Mouse (Mus musculus) T-helper 1 cell (primary cell): ENCODE measurements at regions not wholly inside any gene's neighbourhood (a gene's known extent, or its start where the extent isn't known, plus 50 kb on each side); places are given as distances from the start of the nearest gene placed in this dataset.

ENCODE experiments used
- in situ Hi-C: fragments of 300-600 bp; cut with MboI, MseI; formaldehyde crosslinking; loops from one replicate; pipeline ENCODE4 v1.15.1; 2025; ENCODE audit warnings: high pct_unique_total_duplicates

DNA sequence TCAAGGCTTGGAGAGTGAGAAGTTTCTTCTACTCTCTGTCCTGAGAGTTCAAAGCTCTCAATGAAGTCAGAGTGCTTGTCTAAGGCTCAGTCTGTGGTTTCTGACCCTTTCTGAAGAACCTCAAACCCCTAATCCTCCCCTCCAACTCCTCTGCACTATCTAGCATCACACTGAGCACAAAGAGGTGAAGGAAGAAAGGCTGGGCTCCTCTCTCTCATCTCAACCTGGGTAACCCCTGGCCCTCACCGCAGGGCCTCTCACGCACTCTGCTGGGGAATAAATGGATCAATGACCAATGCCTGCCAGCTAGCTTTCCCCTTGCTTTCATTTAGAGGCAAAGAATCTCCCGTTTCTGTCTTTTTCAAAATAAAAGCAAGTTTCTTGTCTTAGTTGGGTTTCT lies 150.8 kb downstream of the Dad1 start:
- in situ Hi-C loops, result no loop called here

GRCm38 (mm10) chr14:54101775-54102174 lies 152.1 kb downstream of the Dad1 start:
- in situ Hi-C loops, result no loop called here

DNA sequence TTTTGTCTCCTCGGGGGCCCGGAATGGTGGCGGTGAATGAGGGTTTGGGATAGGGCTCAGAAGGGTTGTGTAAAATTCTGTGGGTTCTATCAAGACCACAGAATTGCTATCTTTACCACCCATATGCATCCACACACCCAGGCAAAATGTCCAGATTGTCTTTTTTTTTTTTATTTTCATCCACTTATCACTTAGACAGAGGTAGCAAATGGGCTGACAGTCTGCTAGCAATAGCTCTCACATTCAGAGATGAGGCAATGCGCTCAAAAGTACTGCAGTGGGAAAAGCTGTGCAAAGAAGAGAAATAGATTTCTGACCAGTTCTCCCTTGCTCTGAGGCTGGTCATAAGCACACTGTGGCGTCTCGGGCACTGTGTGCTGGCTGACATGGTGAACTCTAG lies 154.5 kb downstream of the Dad1 start:
- in situ Hi-C loops, result no loop called here

DNA sequence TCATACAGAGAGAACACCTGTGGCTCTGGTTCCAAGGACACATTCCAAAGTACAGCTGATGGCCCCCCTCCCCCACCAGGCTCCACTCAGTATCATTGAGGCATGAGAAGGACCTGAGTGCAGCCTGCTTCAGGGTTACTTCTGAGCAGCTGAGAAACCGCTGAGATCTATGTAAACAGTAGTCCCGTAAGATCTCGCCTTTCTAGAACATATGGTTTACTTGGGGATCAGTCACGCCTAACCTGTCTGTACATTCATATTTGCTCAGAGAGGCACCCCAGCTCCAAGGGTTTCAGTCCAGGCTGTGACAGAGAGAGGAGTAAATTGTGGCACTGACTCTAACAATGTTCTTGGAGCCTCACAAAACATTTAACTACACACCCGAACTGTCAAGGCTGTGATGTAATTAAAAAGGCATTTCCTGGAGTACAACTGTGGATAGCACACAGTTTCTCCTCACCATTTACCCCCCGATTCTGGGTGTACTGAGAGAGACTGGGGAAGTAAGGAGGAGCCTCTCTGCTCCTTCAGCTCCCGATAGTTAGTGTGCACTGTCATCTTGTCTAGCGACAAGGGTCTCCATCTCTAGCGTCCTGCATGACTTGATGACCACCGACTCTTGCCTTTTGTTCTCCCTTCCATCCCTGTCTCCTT lies 155.7 kb downstream of the Dad1 start:
- in situ Hi-C loops, result no loop called here

DNA sequence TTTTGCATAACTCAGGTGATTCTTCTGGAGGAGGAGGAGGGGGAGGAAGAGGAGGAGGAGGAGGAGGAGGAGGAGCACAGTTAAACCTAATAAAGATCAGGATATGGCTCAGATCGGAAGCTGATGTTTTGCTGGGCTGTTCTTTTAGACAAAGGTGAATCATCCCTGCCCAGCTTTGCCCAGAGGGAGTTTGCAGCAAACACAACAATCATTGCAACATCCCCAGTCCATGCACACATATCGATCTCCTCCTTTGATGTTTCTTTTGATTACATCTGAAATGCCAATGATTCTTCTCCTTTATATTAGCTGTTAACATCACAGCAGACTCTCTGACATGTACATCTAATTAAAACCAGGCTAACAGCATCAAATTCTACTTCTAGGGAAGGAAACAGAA lies 156.9 kb downstream of the Dad1 start:
- in situ Hi-C loops, result no loop called here

- in situ Hi-C loops, result no loop called here
Observed at GRCm38 (mm10) chr14:54092444-54092843, 161.5 kb downstream of the Dad1 start.

- in situ Hi-C loops, result no loop called here
Observed at GRCm38 (mm10) chr14:54086660-54087059, 167.2 kb downstream of the Dad1 start.

DNA sequence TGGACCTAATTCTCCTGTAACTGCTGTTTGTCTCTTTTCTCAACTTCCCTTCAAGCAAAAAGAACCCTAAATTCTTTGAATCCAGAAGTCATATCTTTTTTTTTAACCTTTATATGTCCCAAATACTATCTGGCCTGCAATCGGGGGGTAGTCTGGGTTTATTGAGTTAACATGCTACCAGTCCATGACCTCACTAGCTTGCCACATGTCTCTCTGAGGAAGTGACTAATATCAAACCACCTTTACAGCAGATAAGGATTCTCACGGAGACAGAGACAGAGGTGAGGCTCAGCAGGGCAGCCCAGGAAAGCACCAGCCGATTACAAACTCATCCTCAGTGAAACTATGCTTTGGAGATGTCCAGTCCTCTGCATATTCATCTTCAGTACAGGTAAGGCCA lies 179.2 kb downstream of the Dad1 start:
- in situ Hi-C loops, result no loop called here

GRCm38 (mm10) chr14:54072283-54072912 lies 181.5 kb downstream of the Dad1 start:
- in situ Hi-C loops, result no loop called here

- in situ Hi-C loops, result no loop called here
Observed at GRCm38 (mm10) chr14:54070240-54070639, 183.7 kb downstream of the Dad1 start.

DNA sequence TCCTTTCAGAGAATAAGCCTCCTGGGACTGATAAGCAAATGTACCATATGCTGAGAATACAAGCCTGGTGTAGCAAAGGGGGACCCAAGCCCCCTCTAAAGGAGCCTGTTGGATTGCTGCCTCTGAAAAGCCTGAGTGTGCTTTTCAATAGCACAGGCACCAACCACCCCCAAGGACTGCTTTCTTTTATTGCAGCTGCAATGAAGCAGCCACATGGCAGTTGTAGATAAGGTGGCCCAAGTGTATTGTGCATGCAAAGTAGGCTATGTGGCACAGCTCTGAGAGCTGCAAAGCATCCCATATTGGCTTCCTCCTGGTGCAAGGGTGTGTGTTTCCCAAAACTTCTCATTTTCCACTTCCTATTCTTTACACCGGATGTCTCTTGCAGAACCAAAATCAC lies 185.2 kb downstream of the Dad1 start:
- in situ Hi-C loops, result no loop called here

- in situ Hi-C loops, result no loop called here
Observed at GRCm38 (mm10) chr14:54065466-54065865, 188.4 kb downstream of the Dad1 start.

DNA sequence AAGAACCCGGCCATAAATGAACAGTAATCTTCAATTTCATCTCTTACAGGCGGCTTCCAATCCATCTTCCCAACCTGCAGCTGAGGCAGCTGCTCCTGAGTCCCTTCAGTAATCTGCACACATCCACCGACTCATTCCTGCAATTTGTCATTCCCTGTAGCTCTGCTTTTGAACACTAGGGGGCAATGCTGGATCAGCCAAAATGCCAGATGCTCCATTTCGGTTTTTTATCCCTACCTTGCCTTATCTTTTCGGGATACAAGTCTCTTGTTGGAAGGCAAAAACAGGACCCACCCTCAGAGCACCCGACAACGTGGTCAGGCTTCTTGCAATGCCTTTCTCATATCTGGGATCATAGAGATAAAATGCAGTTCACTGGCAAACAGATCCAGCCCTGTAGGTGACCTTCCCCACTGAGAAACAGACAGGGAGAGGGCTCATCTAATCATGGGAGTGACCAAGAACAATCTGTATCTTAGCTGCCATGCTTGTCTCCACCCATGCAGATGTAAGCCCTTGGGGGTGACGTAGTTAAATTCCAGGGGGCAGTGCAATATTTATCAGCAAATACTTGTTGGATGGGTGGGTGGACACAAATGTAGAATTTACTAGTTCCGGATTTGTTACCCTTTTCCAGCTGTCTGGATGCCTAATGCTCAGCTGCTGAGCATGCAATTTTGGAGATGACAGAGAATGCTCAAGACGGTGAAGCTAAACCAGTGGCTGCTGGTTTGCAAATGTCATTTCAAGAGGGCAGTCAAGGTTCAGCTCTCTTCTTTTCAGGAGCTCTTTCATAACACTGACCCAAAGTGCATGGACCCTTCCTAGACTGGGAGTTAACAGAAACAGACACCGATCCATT lies 189.1 kb downstream of the Dad1 start:
- in situ Hi-C loops, result no loop called here

GRCm38 (mm10) chr14:54061570-54061969 lies 192.3 kb downstream of the Dad1 start:
- in situ Hi-C loops, result no loop called here

DNA sequence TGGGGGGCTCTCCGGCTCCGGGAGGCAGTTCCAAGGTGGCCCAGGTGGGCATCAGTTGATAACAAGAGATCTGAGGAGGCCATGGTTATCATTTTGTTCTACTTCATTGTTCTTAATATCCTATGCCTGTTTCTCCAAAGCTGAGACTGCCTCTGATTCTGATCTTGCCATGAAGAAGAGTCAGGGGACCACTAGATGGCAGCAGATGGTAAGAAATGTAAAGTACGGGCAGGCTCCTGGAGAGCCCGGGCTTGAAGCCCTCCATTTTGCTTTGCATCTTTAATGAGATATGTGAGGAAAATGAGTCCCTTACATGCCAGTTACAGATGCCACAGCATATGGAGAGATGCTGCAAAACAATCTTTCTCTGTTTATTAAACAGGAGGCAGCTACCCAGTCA lies 194.1 kb downstream of the Dad1 start:
- in situ Hi-C loops, result loop anchor here (10.0 kb wide), 1 partner anchor 95 kb away; no protein-coding TSS in a partner anchor

DNA sequence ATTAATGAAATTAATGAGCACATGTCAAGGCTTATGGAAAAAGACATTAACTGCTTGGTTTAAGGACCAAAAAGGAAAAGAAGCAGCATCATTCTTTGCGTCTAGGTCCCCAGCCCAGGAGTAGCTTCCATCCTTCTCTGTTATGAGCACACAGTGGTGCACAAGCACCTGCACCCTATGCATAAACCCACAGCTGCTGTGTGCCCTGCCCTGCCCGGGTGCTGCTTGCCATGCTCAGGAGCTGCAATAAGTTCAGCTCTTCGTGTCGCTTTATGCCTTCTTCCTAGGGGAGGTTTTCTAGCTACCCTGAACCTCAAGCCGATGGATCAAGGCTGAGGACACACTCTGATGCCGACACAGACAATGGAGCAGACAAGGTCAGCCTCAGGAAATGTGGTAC lies 194.8 kb downstream of the Dad1 start:
- in situ Hi-C loops, result loop anchor here (10.0 kb wide), 1 partner anchor 94 kb away; no protein-coding TSS in a partner anchor

DNA sequence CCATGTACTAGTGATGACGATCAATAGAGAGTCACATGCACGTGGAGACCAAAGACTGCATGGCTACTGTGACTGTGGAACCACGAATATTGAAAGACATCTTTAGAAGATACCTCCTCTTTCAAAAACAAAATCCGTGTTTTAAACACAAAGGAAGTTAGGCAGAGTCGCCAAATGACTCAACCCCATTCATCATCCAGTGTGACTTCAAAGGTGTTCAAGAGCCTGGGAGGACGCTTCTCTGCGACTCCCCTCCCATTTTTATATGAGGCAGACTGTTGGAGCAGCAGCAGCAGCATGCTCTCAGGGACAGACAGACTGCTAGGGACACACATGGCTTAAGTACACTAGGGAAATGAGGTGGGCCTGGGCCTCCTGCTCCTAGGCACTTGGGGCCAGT lies 197.2 kb downstream of the Dad1 start:
- in situ Hi-C loops, result loop anchor here (10.0 kb wide), 1 partner anchor 92 kb away; no protein-coding TSS in a partner anchor

DNA sequence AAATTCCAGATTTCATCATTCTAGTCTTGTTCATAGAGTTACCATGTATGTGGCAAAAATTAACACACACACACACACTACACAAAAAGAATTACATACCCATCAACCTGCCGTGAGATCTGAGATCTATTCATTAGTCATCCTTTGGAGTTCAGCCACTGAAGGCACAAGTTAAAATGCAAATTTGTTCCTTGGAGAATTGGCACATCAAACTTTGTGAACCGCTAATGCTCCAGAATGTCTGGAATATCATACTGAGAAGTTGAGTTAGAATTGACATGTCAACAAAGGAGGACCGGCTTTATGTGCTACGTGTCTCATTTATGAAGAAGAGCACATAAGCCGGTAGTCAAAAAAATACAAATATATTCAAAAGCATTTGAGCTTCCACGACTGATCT lies 198.5 kb downstream of the Dad1 start:
- in situ Hi-C loops, result loop anchor here (10.0 kb wide), 1 partner anchor 91 kb away; no protein-coding TSS in a partner anchor

DNA sequence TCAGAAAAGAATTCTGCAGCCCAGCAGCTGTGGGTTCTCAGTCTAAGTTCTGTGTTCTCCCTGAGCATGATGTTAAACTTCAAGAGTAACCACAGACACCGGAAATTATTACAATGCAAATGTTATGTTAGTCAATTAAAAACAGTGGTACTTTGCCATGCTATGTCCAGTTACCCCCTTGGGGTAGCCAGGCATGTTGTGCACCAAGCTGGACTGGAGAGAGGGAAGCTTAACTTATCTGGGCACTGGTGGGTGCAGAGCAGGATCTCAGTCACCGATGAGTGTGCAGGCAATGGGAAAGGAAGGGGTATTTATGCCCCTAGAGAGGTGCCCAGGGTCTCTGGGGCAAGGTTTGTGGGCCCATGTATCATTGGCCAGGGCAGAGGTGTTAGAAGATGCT lies 211.6 kb downstream of the Dad1 start:
- in situ Hi-C loops, result no loop called here

GRCm38 (mm10) chr14:54040644-54041043 lies 213.3 kb downstream of the Dad1 start:
- in situ Hi-C loops, result no loop called here

- in situ Hi-C loops, result no loop called here
Observed at GRCm38 (mm10) chr14:54034516-54034915, 219.4 kb downstream of the Dad1 start.

- in situ Hi-C loops, result no loop called here
Observed at GRCm38 (mm10) chr14:54023552-54023951, 230.4 kb downstream of the Dad1 start.
